Mouse (Mus musculus): ENCODE data around the gene Usp17le. TPM values are rescaled to one million over a fixed set of nuclear protein-coding genes. Genes with fewer than 3 reads are reported as not detected.
"Not testable (repeated sequence)": the region's sequence is repeated elsewhere in the genome, so short reads cannot be mapped to it uniquely, and the experiment has no call there.

Gene Usp17le
- not detected in 2 replicates for polyA plus RNA-seq (2015; fragmentation: Nextera tagmentation; extraction: Ambion mirVana)

GRCm38 (mm10) chr7:104777370-104777769 lies at the start of gene Usp17le:
TSS of gene Usp17le (minus strand) at chr7:104777470.
- not testable (repeated sequence) for H3K4me3 ChIP-seq (replicated peaks); H3K4me2 ChIP-seq (replicated peaks); H3K27me3 ChIP-seq; H3K9me3 ChIP-seq (replicated peaks); H3K9ac ChIP-seq; H3K27ac ChIP-seq (replicated peaks); H3K4me1 ChIP-seq; H3K36me3 ChIP-seq; ATAC-seq (ENCODE audit: insufficient number of reproducible peaks, low FRiP score, low TSS enrichment, low read depth)
- 57% methylated on average over 2 of the region's 2 CpGs for WGBS

- not testable (repeated sequence) for H3K27me3 ChIP-seq; H3K9me3 ChIP-seq (replicated peaks); H3K4me2 ChIP-seq (replicated peaks); H3K4me1 ChIP-seq; H3K4me3 ChIP-seq (replicated peaks); H3K27ac ChIP-seq (replicated peaks); H3K9ac ChIP-seq; ATAC-seq (ENCODE audit: insufficient number of reproducible peaks, low FRiP score, low TSS enrichment, low read depth); H3K36me3 ChIP-seq
- WGBS: 77% methylated on average over 8 of the region's 8 CpGs
Measured at GRCm38 (mm10) chr7:104810335-104810734, 33.1 kb upstream of the Usp17le start.

GRCm38 (mm10) chr7:104790796-104791195 lies 13.5 kb upstream of the Usp17le start:
- no peak overlapping the region for H3K9ac ChIP-seq

More at GRCm38 (mm10) chr7:104790796-104791195, 13.5 kb upstream of the Usp17le start:
- Histone ChIP-seq H3K4me2 (replicated peaks) (no peak overlapping the region), H3K9me3 (replicated peaks) (no peaks in the 10 kb centered on the region), H3K4me3 (replicated peaks) (no peak overlapping the region), H3K27me3 (no peaks in the 10 kb centered on the region), H3K36me3 (no peaks in the 10 kb centered on the region), H3K4me1 (no peaks in the 10 kb centered on the region), H3K27ac (replicated peaks) (no peak overlapping the region)
- no peak for ATAC-seq (ENCODE audit: insufficient number of reproducible peaks, low FRiP score, low TSS enrichment, low read depth)
- WGBS: 42% methylated on average over 1 of the region's 1 CpGs

Other genes with a start within 250 kb of the Usp17le start
- gene Olfr651, start 227.3 kb downstream of the Usp17le start, polyA plus RNA-seq (2015; fragmentation: Nextera tagmentation; extraction: Ambion mirVana): not detected in 2 replicates
- gene Olfr652, start 216.6 kb downstream of the Usp17le start, polyA plus RNA-seq (2015; fragmentation: Nextera tagmentation; extraction: Ambion mirVana): 0.11 TPM in 1 of 2 replicates, not detected in the other
- gene Olfr653, start 200.2 kb downstream of the Usp17le start, polyA plus RNA-seq (2015; fragmentation: Nextera tagmentation; extraction: Ambion mirVana): 0.11 and 0.16 TPM in 2 replicates
- 0.12 TPM in 1 of 2 replicates, not detected in the other for gene Olfr654, start 190.4 kb downstream of the Usp17le start, polyA plus RNA-seq (2015; fragmentation: Nextera tagmentation; extraction: Ambion mirVana)
- gene Olfr655, start 175.7 kb downstream of the Usp17le start, polyA plus RNA-seq (2015; fragmentation: Nextera tagmentation; extraction: Ambion mirVana): 0.16 and 0.29 TPM in 2 replicates
- 0.05 TPM in 1 of 2 replicates, not detected in the other for gene Olfr656, start 163.5 kb downstream of the Usp17le start, polyA plus RNA-seq (2015; fragmentation: Nextera tagmentation; extraction: Ambion mirVana)
- gene Olfr657, start 152.7 kb downstream of the Usp17le start, polyA plus RNA-seq (2015; fragmentation: Nextera tagmentation; extraction: Ambion mirVana): not detected in 2 replicates
- gene Olfr658, start 130.2 kb downstream of the Usp17le start, polyA plus RNA-seq (2015; fragmentation: Nextera tagmentation; extraction: Ambion mirVana): 0.12 TPM in 1 of 2 replicates, not detected in the other
- 0.22 and 0.37 TPM in 2 replicates for gene Olfr659, start 110.7 kb downstream of the Usp17le start, polyA plus RNA-seq (2015; fragmentation: Nextera tagmentation; extraction: Ambion mirVana)
- 0.11 and 0.12 TPM in 2 replicates for gene Olfr661, start 91.0 kb downstream of the Usp17le start, polyA plus RNA-seq (2015; fragmentation: Nextera tagmentation; extraction: Ambion mirVana)
- not detected in 2 replicates for gene Usp17lb, start 65.1 kb upstream of the Usp17le start, polyA plus RNA-seq (2015; fragmentation: Nextera tagmentation; extraction: Ambion mirVana)
- gene Usp17la, start 79.5 kb upstream of the Usp17le start, polyA plus RNA-seq (2015; fragmentation: Nextera tagmentation; extraction: Ambion mirVana): 0.12 TPM in 1 of 2 replicates, not detected in the other
- 0.20 TPM in 1 of 2 replicates, not detected in the other for gene Olfr665, start 100.6 kb upstream of the Usp17le start, polyA plus RNA-seq (2015; fragmentation: Nextera tagmentation; extraction: Ambion mirVana)
- 0.22 and 0.89 TPM in 2 replicates for gene Olfr666, start 118.5 kb upstream of the Usp17le start, polyA plus RNA-seq (2015; fragmentation: Nextera tagmentation; extraction: Ambion mirVana)
- gene Olfr667, start 144.0 kb upstream of the Usp17le start, polyA plus RNA-seq (2015; fragmentation: Nextera tagmentation; extraction: Ambion mirVana): not detected in 2 replicates
- gene Olfr668, start 150.6 kb upstream of the Usp17le start, polyA plus RNA-seq (2015; fragmentation: Nextera tagmentation; extraction: Ambion mirVana): not detected in 2 replicates
- gene Olfr669, start 156.8 kb upstream of the Usp17le start, polyA plus RNA-seq (2015; fragmentation: Nextera tagmentation; extraction: Ambion mirVana): 0.23 and 0.50 TPM in 2 replicates
- gene Olfr670, start 185.2 kb upstream of the Usp17le start, polyA plus RNA-seq (2015; fragmentation: Nextera tagmentation; extraction: Ambion mirVana): not detected in 2 replicates
- gene Olfr671, start 201.7 kb upstream of the Usp17le start, polyA plus RNA-seq (2015; fragmentation: Nextera tagmentation; extraction: Ambion mirVana): 0.08 and 0.22 TPM in 2 replicates
- gene Olfr672, start 224.6 kb upstream of the Usp17le start, polyA plus RNA-seq (2015; fragmentation: Nextera tagmentation; extraction: Ambion mirVana): 0.51 and 1.5 TPM in 2 replicates